Mouse (Mus musculus) MEL-GATA-1-ER (cell line): ENCODE measurements around the gene Atp6v1e2.

Experiments
- DNase-seq: peaks from one replicate; pipeline ENCODE4 v3.0.0-alpha.2; 2012; ENCODE audit warnings: low read depth; ENCODE audit errors: extremely low read depth

Gene Atp6v1e2

DNA sequence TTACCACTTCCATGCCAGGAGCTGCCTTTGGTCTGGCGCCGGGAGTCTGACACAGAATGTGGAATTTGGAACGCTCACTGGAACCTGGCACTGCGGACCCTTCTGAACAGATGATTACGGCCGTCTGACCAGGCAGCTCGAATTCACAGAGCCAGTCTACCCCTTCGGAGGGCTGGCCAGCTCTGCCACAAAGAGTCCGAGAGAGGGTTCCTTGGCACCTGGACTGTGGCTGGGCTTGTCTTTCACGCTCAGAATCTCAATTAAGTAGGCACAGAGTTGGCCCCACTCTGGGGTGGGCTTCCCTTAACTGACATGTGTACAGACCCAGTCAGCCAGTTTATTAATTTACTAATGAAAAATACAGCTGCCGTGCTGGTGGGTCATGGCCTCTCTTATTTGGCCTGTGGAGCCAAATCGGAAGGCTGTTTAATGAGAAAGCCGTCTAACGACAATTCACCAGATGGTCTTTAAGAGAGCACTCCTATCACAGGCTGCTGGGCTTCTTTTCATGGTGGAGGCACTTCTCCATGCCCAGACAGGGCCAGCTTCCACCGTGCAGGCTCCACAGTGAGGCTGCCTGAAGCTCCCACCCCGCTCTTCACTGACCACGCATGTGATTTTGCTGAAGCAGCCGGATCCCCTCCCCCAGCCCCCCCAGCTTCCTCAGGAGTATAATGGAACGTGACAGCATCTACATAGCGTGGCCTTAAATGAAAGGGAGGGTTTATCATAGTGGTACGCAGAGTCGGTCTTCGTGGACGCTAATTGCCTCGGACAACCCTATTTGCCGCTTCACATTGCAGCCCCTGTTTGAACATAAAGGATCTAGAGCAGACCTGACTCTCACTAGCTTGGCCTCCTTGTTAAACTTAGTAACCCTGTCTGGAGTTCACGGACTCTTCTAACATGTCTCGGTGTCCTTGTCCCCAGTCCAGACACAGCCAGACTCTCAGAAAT is at the start of gene Atp6v1e2:
Atp6v1e2 (minus strand) TSS at position 58 of the 957 bp plus-strand sequence.
- no peak for DNase-seq

DNA sequence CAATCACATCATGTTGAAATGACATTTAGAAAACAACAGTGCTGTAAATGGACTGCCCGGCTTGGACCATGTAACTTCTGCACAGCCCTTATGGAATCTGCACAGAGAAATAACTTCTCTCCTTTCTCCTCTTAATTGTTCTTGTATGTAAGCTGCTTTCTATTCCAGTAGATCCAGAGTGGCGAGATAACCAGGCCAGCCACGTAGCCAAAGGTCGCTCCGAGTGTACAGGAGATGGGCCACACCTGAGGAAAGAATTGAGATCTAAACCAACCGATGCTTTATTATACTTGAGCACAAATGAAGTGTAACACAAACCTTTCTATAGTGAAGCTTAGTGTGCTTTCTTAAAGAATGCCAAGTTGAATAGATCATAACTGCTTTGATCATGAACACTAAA is 49.6 kb upstream of the Atp6v1e2 start:
- no peak for DNase-seq

DNA sequence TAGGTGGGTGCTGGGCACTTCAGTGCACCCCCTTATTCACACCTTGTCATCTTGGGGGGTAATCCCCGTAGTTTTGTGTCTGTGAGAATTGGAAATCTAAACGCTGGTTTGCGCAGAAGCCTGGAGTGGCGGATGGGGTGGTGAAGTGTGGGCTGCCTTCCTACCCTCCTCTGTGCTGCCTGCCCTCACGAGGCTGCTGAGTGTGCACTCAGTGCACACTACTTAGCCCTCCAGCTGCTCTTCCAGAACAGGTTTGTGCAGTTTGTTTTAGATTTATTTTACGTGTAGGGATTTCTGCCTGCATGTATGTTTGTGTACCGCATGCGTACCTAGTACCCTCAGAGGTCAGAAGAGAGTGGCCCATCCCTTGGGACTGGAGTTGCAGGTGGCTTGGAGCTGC is 43.6 kb upstream of the Atp6v1e2 start:
- DNase-seq, result no peak

GRCm38 (mm10) chr17:86988601-86989184 is 41.0 kb upstream of the Atp6v1e2 start:
- no peak for DNase-seq

DNA sequence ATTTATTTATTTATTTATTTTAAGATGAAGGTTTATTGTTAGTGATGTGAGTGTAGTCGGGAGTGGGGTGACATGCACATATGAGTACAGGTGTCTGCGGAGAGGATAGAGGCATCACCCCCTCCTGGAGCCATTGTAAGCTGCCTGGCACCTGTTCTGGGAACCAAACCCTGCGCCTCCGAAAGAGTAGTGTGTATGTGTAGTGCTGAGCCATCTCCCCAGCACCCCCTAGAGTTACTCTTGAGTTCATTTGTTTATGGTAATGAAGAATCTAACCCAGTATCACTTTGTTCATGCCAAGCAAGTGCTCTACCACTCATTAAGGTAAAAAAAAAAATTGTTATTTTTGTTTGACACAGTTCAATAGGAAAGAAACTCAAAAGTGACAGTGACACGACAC is 40.5 kb upstream of the Atp6v1e2 start:
- DNase-seq, result no peak

DNA sequence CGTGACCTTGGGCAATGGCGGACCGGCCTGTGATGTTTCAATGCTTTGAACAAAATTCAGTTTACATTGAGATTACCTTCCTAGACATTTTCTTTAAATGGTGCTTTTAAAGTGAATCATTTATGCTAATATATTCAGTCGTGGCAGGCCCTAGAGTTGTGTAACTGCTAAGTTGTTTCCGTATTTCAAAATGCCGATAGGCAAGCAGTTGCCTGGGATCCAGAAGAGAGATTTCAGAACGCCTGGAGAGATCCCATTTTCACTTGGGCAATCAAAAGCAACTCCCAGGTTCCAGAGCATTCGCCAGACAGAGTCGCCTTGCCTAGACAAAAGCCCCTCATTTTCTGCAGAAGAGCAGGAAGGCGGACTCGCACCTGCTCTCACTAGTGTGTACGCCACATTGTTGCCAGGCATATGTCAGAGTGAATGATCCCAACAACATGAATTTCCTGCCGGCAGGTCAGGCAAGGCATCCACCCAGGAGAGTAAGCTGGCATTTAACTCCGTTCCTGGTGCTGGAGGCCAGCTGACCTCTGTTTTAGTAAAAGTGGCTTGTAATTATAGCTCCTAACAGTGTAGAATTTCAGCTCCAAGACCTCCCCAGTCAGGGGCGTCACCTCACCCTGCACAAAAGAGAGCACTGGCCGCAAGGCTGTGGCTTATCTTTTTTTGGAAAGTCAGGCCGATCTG is 38.9 kb upstream of the Atp6v1e2 start:
- DNase-seq, result no peak

- DNase-seq, result no peak
Measured at GRCm38 (mm10) chr17:86982497-86982896, 34.8 kb upstream of the Atp6v1e2 start.

DNA sequence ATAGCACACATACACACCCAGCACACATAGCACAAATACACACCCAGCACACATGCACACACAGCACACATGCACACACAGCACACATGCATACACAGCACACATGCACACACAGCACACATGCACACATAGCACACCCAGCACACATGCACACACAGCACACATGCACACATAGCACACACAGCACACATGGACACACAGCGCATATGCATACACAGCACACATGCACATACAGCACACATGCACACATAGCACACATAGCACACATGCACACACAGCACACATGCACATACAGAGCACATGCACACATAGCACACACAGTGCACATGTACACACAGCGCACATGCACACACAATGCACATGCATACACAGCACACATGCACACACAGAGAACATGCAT is 34.0 kb upstream of the Atp6v1e2 start:
- DNase-seq, result no peak

GRCm38 (mm10) chr17:86981205-86981604 is 33.5 kb upstream of the Atp6v1e2 start:
- no peak for DNase-seq

- DNase-seq, result no peak
Measured at GRCm38 (mm10) chr17:86978496-86978895, 30.8 kb upstream of the Atp6v1e2 start.

- DNase-seq, result no peak
Measured at GRCm38 (mm10) chr17:86976387-86976786, 28.7 kb upstream of the Atp6v1e2 start.

DNA sequence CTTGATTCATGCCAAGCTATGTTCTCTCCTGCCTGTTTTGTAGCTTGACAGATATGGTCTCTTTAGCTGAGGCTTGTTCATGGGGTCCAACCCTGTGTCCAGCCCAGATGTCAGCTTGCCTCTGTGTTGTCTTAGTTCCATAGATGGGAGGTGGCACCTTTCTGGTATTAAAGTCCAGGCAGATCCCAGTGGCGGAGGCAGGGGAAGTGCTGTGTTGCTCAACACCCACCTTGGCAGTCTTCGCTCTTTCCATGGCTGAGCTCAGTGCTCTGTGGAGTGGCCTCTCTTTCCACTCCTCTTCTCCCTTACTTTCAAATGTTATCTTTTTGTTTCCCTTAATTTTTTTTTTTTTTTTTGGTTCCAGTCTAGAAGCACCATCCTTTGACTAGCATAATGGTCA is 25.4 kb upstream of the Atp6v1e2 start:
- DNase-seq, result no peak

GRCm38 (mm10) chr17:86971860-86972259 is 24.2 kb upstream of the Atp6v1e2 start:
- DNase-seq, result no peak

DNA sequence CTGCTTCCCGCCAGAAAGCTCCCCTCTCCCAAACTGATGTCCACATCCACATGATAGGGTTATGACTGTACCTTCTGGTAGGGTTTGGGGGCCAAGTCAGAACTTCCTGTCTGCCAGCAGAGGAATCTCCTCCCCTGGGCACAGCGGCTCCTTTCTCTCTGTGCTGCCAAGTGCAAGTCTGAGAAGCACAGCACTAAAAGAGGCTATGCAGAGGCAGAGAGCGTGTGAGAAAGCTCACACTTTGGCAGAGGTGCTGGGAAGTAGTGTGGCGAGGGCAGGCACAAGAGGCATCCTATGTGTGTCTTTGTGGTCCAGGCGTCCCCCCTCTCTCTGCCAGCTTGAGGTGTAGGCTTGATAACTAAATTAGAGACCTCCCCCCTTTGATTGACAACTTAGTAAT is 23.3 kb upstream of the Atp6v1e2 start:
- no peak for DNase-seq

DNA sequence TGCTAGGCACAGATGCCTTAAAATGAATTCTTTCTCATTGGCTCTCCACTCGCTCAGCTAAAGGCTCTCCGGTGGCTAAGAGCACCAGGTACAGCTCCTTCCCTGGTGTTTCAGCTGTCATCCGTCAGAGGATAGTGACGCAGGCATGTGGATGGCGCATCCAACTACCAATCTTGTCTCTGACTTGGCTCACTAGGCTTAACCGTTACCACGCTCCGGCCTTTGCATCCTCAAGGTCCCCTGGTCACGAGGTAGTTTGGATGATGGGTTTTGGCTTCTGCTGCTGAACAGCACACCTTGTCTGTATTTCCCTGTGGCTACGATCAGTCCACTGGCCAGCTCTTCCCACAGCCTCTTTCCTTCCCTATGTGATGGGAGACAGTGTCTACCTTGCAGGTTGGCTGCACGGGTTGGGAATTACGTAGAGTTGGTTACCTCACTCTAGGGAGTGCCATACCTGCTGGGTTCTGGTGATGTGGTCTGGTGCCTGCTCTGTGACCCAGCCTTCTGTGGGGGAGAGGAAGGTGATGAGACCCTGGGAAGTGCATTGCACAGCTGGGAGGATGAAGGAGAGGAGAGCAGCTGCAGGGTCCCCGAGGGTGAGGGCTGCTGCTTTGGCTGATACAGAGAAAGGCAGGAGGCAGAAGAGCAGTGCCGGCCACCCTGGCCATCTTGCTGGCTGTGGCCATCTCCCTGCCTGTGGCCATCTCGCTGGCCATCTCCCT is 22.5 kb upstream of the Atp6v1e2 start:
- no peak for DNase-seq

- DNase-seq, result no peak
Measured at GRCm38 (mm10) chr17:86969582-86969981, 21.9 kb upstream of the Atp6v1e2 start.

GRCm38 (mm10) chr17:86968581-86968980 is 20.9 kb upstream of the Atp6v1e2 start:
- no peak for DNase-seq

DNA sequence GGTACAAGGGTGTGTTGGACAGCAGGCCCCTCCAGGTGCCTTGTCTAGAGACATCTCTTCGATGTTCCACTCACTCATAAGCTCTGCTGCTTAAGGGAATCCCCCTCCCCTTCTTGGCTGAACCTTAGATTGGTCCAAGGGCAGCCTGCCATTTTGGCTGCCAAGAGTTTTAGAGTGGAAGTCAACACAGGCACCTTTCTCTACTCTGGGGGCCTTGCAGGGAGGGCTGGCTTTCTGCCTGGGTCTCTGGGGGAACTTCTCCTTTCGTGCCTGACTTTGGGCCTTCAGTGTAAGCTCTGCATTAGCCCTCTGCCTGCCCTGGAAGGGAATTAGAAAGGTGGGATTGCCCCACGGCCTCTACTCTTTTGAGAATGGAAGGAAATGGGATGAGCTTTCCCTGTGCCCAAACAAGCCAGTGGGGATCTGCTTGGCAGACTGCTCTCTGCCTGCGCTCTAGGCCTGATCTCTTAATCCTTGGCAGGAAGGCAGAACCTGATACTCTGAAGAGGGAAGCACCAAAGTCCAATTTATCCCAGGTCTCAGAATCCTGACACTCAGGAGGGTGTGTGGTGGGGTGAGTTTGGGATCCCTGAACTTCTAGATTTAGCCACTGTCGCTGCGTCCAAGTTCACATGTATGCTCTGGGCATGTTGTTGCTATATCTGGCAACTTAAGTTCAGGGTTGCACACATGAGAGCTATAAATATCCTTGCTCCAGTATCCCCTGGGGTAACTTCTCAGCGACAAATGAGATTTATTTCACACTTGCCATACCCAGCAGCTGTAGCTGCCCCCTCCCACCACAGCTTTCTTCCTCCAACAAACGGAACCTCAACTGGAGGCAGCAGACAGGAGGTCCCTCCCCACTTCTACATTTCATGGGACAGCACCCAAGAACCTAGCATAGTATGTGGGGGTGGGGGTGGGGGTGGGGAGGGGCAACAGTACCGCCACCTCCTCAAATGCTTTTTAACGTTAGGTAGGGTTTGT is 20.1 kb upstream of the Atp6v1e2 start:
- DNase-seq, result no peak

DNA sequence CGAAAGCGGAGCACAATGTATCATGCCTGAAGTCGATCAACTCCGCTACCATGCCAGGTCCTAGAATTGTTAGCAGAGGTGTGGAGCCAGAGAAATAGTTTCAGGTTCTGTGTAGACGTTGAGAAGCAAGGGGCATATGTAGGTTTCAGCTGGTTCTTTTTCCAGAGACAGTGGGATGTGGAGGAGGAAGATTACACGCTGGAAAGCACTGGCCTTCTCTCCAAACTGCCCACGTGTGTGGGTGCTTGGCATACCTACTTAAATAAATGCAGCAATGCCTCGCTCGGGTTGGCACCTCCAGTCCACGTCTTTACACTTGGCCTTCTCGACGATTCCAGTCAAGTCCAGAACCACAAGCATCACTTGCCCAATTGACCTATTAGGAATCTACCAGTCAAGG is 19.4 kb upstream of the Atp6v1e2 start:
- no peak for DNase-seq

GRCm38 (mm10) chr17:86966040-86966439 is 18.3 kb upstream of the Atp6v1e2 start:
- DNase-seq, result no peak
